Mouse (Mus musculus): Measurements from ENCODE around the gene Parva.

GRCm38 (mm10) chr7:112482572-112482971, 55.3 kb downstream of the Parva start:
- TF ChIP-seq CTCF (conservative IDR thresholded peaks at IDR 0.05; ENCODE audit: insufficient read depth, insufficient read length, low read depth, low read length) (no peak), POLR2A (IDR thresholded peaks at IDR 0.05; ENCODE audit: low read depth, low read length) (no peak)
